Mouse (Mus musculus) erythroblast, embryonic 14.5 days (primary cell): ENCODE data around the gene Scrn1.

ENCODE experiments used
- GATA1 ChIP-seq: IDR thresholded peaks from 2 replicates; pipeline ENCODE4 v1.6.1; 2012; ENCODE audit warnings: low read length, inconsistent platforms, mixed read lengths
- TAL1 ChIP-seq: IDR thresholded peaks from 3 replicates; pipeline ENCODE4 v1.6.1; 2012; ENCODE audit warnings: low read length, inconsistent platforms, mixed read lengths

DNA sequence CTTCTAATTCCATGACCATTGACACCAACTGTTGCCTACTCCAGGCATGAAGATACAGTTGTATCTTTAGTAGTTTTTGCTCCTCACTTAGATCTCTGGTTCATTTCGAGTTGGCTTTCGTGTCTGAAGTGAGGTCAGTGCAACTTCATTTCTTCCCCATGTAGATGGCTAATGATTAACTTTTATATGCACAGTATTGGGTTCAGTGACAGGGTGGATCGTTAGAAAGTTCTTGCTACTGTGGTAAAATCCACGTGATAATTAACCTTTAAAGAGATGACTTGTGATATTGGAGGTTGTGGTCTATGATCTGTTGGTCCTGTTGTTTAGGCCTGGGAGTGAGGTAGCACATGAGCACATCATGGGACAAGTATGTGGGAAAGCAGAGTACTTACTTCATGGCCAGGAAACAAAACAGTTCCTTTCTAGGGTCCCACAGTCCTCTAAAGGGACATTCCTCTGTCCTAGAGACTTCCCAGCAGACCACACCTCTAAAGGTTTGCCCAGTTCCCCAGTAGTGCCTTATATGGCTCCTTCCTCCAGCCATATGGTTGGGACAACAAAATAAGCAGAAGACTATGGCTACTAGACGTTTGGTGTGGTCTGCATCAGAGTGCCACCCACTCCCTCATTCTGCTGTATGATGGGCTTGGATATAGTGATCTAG, 34.5 kb upstream of the Scrn1 start:
- TF ChIP-seq GATA1 (no peak), TAL1 (no peak)
